Mouse (Mus musculus) granulocyte monocyte progenitor cell, adult 5-6 weeks (primary cell): ENCODE results near the gene Tgfb1i1. TPM values are rescaled to one million over a fixed set of nuclear protein-coding genes. Genes with fewer than 3 reads are reported as not detected.

ENCODE experiments used
- ATAC-seq: replicated peaks from 2 replicates; pipeline ENCODE4 v1.8.0; 2016; ENCODE audit warnings: mild to moderate bottlenecking, moderate TSS enrichment, inconsistent platforms; ENCODE audit not compliant: poor library complexity, severe bottlenecking
- total RNA-seq, 2 experiments: library from RNA; stranded (forward) in 1 of 2; stranded (reverse) in 1 of 2; fragments of 200-712, 200-1000 nt in 1 of 2; fragments of >200 nt in 1 of 2; fragmentation: Nextera tagmentation in 1 of 2; gene quantifications; 2 replicates each; pipeline ENCODE4 v1.2.3; 2014 to 2017

The Tgfb1i1 gene
- total RNA-seq, 2 experiments from 2014 or later = 0.06 TPM; not detected in 1

- no peak for ATAC-seq
These were observed 2.7 kb upstream of the Tgfb1i1 start for GRCm38 (mm10) chr7:128243921-128244320.

- ATAC-seq = no peak
These were observed 2.1 kb upstream of the Tgfb1i1 start for GRCm38 (mm10) chr7:128244410-128245025.

- ATAC-seq = no peak
These were observed 1.1 kb upstream of the Tgfb1i1 start for GRCm38 (mm10) chr7:128245547-128245946.

GRCm38 (mm10) chr7:128247443-128247842 lies 831 bp downstream of the Tgfb1i1 start:
- peak; percentile 65 for ATAC-seq

- ATAC-seq = no peak
These were observed 1.8 kb downstream of the Tgfb1i1 start for GRCm38 (mm10) chr7:128248081-128249042.

GRCm38 (mm10) chr7:128249998-128250397 lies 3.4 kb downstream of the Tgfb1i1 start:
- ATAC-seq = no peak

- no peak; the same call in 1 of the 2 replicates for ATAC-seq
These were observed 5.3 kb downstream of the Tgfb1i1 start for GRCm38 (mm10) chr7:128251946-128252345.

- peak; percentile 81 for ATAC-seq
These were observed 6.0 kb downstream of the Tgfb1i1 start for GRCm38 (mm10) chr7:128252609-128253008.

- no peak for ATAC-seq
These were observed 8.4 kb downstream of the Tgfb1i1 start for GRCm38 (mm10) chr7:128254978-128255377.

- ATAC-seq = no peak
These were observed 9.1 kb downstream of the Tgfb1i1 start for GRCm38 (mm10) chr7:128255757-128256156.

- no peak for ATAC-seq
These were observed 10.2 kb downstream of the Tgfb1i1 start for GRCm38 (mm10) chr7:128256783-128257334.

- no peak for ATAC-seq
These were observed 18.8 kb downstream of the Tgfb1i1 start, which contains the start of gene Slc5a2 for GRCm38 (mm10) chr7:128265411-128265810. Slc5a2 (plus strand) TSS chr7:128265657.

- no peak for ATAC-seq
These were observed 19.4 kb downstream of the Tgfb1i1 start for GRCm38 (mm10) chr7:128266056-128266455.

GRCm38 (mm10) chr7:128267391-128267790 lies 20.8 kb downstream of the Tgfb1i1 start:
- ATAC-seq = no peak

GRCm38 (mm10) chr7:128267813-128268212 lies 21.2 kb downstream of the Tgfb1i1 start:
- ATAC-seq = no peak

- ATAC-seq = peak; percentile 29
These were observed 23.8 kb downstream of the Tgfb1i1 start for GRCm38 (mm10) chr7:128270431-128270850.

GRCm38 (mm10) chr7:128271496-128271895 lies 24.9 kb downstream of the Tgfb1i1 start:
- ATAC-seq = no peak

- no peak for ATAC-seq
These were observed 29.4 kb downstream of the Tgfb1i1 start for GRCm38 (mm10) chr7:128276051-128276450.

- no peak for ATAC-seq
These were observed 33.1 kb downstream of the Tgfb1i1 start for GRCm38 (mm10) chr7:128279750-128280149.

- no peak for ATAC-seq
These were observed 35.2 kb downstream of the Tgfb1i1 start for GRCm38 (mm10) chr7:128281765-128282164.
